Mouse (Mus musculus): Measurements from ENCODE around the gene Suclg2.

DNA sequence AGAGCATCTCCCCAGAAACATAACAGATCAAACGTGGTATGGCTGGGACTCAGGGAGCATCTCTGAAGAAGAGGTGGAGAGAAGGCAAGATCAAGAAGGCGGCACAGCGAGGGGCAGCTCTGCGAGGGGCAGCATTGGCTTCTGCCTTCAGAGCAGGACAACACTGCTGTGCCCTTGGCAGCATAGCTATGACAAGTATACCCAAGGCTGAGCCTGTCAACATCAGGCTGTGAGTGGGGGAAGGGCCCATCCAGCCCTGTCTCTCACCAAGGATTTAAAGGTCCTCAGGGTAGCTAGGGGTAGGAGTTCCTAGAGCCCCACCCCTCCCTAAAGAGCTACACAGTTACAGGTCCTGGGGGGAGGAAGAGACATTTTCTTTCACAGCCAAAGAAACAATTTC lies 23.7 kb downstream of the Suclg2 start:
- TF ChIP-seq CTCF (IDR thresholded peaks at IDR 0.05; ENCODE audit: extremely low read depth, insufficient read depth, insufficient read length, insufficient replicate concordance) (no peak), POLR2A (IDR thresholded peaks at IDR 0.05; ENCODE audit: low read depth, low read length) (no peak)

All from spleen, adult 2 months (tissue).